Mouse (Mus musculus) bone marrow macrophage, adult 2 months (primary cell): Measurements from ENCODE around the gene Nckap5.

Experiments
- CTCF ChIP-seq: IDR thresholded peaks from 2 replicates; pipeline ENCODE4 v1.5.1; 2012; ENCODE audit warnings: low read depth, mild to moderate bottlenecking, low read length, moderate library complexity
- POLR2A ChIP-seq: IDR thresholded peaks from 2 replicates; pipeline ENCODE4 v1.6.1; 2012; ENCODE audit warnings: mild to moderate bottlenecking, low read depth, low read length, borderline replicate concordance

DNA sequence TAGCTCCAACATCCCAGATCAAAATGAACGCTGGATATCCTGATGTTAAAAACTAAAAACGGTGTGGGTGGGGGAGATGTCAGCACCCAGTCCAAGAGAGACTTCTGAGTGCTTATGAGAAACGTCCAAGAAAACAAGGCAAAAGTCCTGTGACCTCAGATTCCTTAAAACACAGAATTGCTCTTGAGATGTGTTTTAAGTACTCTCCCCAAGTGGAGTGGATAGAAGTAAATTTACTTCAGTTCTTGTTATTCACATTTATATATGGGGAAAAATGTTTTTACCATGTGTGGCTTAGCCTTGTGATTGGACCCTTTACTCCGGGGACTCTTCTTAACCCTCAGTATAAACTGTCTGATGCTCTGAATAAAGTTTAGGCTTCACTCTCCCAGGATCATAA lies 640.2 kb downstream of the Nckap5 start:
- TF ChIP-seq POLR2A, result no peak
- no peak for TF ChIP-seq CTCF
